Mouse (Mus musculus) hindbrain, postnatal 0 days (tissue): ENCODE measurements around the gene Rnf220. TPM values are rescaled to one million over a fixed set of nuclear protein-coding genes. Genes with fewer than 3 reads are reported as not detected.

Experiments
- ATAC-seq: fragments of 200-750 bp; cut with Nextera tagmentation; 2 replicates; pipeline ENCODE4 v1.8.0; 2017; ENCODE audit warnings: mild to moderate bottlenecking, moderate TSS enrichment, moderate library complexity
- DNase-seq: peaks from one replicate; pipeline ENCODE4 v3.0.0-alpha.2; 2015; ENCODE audit warnings: low spot score
- H3K27ac ChIP-seq: fragments of 300-500 bp; sonication (generic); 2 replicates; pipeline ENCODE4 v1.5.1; 2014; ENCODE audit warnings: mild to moderate bottlenecking
- H3K27me3 ChIP-seq: fragments of 300-500 bp; sonication (generic); 2 replicates; pipeline ENCODE4 v1.6.1; 2014; ENCODE audit warnings: low read length, mixed read lengths; ENCODE audit not compliant: insufficient read depth
- H3K36me3 ChIP-seq: fragments of 300-500 bp; sonication (generic); 2 replicates; pipeline ENCODE4 v1.6.1; 2014; ENCODE audit warnings: low read length, mixed read lengths; ENCODE audit not compliant: insufficient read depth
- H3K4me1 ChIP-seq: fragments of 300-500 bp; sonication (generic); 2 replicates; pipeline ENCODE4 v1.6.1; 2014; ENCODE audit warnings: antibody characterized with exemption, low read length, mixed read lengths; ENCODE audit not compliant: insufficient read depth
- H3K4me2 ChIP-seq: fragments of 300-500 bp; sonication (generic); 2 replicates; pipeline ENCODE4 v1.6.1; 2014; ENCODE audit warnings: low read depth, mild to moderate bottlenecking, low read length, moderate library complexity, mixed read lengths
- H3K4me3 ChIP-seq: fragments of 300-500 bp; sonication (generic); 2 replicates; pipeline ENCODE4 v1.5.1; 2014; ENCODE audit warnings: low read length
- H3K9ac ChIP-seq: fragments of 300-500 bp; sonication (generic); replicated peaks from 2 replicates; pipeline ENCODE4 v1.6.1; 2014; ENCODE audit warnings: mild to moderate bottlenecking, low read length, moderate library complexity, mixed read lengths
- H3K9me3 ChIP-seq: fragments of 300-500 bp; sonication (generic); 2 replicates; pipeline ENCODE4 v1.6.1; 2016; ENCODE audit warnings: low read length, mixed read lengths
- CTCF ChIP-seq: IDR thresholded peaks from 2 replicates; pipeline ENCODE4 v1.5.1; 2016; ENCODE audit warnings: antibody characterized with exemption, control low read depth, low read depth
- WGBS: fragments of 180-500 bp; shearing (Covaris S2); extraction: QIAGEN DNeasy Blood & Tissue Kit; methylation state at CpG from one replicate; pipeline ENCODE4 v1.1.7; 2014; 5-methylcytosine and 5-hydroxymethylcytosine counted together
- polyA plus RNA-seq: library from polyadenylated mRNA; unstranded; fragments of >200 nt; fragmentation: Nextera tagmentation; extraction: Ambion mirVana; gene quantifications from 2 replicates; pipeline ENCODE4 v1.2.1, GENCODE M21; 2015
- total RNA-seq: library from RNA; depleted of rRNA; stranded (reverse); fragments of >200 nt; gene quantifications from 2 replicates; pipeline ENCODE4 v1.2.3, GENCODE M21; 2014; rRNA removed

The Rnf220 gene
- total RNA-seq (119 and 156 TPM in 2 replicates), polyA plus RNA-seq (101 and 105 TPM in 2 replicates)

DNA sequence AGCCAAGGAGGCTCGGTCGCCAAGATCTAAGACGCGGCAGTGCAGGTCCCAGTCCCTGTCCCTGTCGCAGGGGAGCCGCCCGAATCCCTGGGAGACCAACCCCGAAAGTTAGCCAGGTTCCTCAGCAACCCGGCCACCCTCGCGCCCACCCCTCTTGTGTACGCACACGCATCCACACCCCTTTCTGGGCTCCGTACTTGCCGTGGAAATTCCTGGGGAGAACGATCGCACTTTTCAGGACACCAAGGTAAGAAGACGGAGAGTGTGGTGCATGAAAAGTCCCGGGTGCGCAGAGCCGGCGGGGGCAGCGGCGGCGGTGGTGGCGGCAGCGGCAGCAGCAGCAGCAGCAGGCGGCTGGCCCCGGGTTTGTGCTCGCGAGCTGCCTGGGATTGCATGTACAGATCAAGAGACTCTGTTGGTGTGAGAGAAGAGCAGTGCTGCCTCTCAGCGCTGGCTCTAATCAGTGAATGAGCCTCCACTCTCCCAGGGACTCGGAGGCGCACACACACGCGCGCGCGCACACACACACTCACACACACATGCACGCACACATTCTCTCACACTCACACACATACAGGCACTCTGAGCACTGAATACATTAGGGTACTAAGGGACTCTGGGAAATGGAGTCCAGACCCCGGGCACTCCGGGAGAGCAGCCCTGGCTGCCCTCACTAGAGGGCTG is at the start of gene Rnf220:
Gene Rnf220 (minus strand): TSS at position 571 of the 684 bp plus-strand sequence.
- Histone ChIP-seq H3K9ac (peak within 1 kb of the TSS; percentile 50), H3K27me3 (peaks cover 15% of the 10 kb centered on the region), H3K27ac (peak within 1 kb of the TSS; percentile 45; the same call in 1 of the 2 replicates), H3K4me2 (peak within 1 kb of the TSS; percentile 77), H3K9me3 (no peaks in the 10 kb centered on the region), H3K36me3 (no peaks in the 10 kb centered on the region), H3K4me3 (peak within 1 kb of the TSS; percentile 44), H3K4me1 (peaks cover 4% of the 10 kb centered on the region; the same call in 1 of the 2 replicates)
- DNase-seq, result peak; percentile 79
- peak; percentile 19; the same call in 1 of the 2 replicates for TF ChIP-seq CTCF
- ATAC-seq, result peak; percentile 89
- WGBS, result 2% methylated on average over 42 of the region's 42 CpGs

DNA sequence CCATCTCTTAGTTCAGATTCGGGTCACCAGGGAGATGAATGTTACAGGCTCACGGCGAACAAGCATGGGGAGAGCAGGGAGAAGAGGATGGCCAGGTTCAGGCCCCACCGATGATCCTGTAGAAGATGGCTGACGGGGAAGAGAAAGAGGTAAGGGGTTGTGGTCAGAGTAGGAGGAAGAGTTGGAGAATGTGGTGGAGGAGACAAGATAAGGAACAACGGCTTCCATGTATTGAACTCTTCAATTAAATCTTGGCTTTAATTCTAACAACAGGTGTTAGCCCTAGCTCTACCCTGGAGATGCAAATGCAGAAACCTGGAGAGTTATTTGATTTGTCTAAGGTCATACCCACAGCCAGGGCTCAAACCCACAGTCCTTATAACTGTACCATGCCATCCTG is 49.8 kb upstream of the Rnf220 start:
- Histone ChIP-seq H3K27ac (no peak overlapping the region), H3K9ac (no peak overlapping the region), H3K4me2 (no peak overlapping the region), H3K27me3 (no peaks in the 10 kb centered on the region), H3K4me1 (peaks cover 12% of the 10 kb centered on the region), H3K4me3 (no peak overlapping the region), H3K9me3 (no peaks in the 10 kb centered on the region), H3K36me3 (no peaks in the 10 kb centered on the region)
- ATAC-seq (no peak), DNase-seq (no peak)
- no peak for TF ChIP-seq CTCF
- WGBS, result 93% methylated on average over 6 of the region's 6 CpGs

DNA sequence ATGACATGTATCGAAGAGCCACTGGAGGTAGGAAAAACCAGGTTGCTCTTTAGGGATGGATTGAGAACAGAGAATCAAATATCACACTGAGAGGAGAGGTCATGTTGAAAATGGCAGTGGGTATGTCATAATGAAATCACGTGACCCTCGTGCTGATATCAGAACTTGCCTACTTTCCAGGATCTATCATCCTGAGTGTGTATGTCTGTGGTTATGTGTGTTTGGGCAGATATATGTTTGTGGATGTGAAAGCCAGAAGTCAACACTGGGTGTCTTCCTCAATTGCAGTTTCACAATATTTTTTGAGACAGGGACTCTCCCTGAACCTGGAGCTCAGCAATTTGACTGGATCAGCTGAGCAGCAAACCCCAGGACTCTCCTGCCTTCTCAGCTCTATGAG is 48.6 kb upstream of the Rnf220 start:
- no peaks in the 10 kb centered on the region for H3K27me3 ChIP-seq
- TF ChIP-seq CTCF, result no peak
- H3K9me3 ChIP-seq, result no peaks in the 10 kb centered on the region
- ATAC-seq, result no peak
- H3K4me2 ChIP-seq, result no peak overlapping the region
- 0 out of 2 replicates have a peak, but pooled peaks cover 3% of the 10 kb centered on the region for H3K4me1 ChIP-seq
- DNase-seq, result no peak
- WGBS, result 94% methylated on average over 3 of the region's 3 CpGs
- no peak overlapping the region for H3K9ac ChIP-seq
- no peaks in the 10 kb centered on the region for H3K36me3 ChIP-seq
- no peak overlapping the region for H3K4me3 ChIP-seq
- H3K27ac ChIP-seq, result no peak overlapping the region

DNA sequence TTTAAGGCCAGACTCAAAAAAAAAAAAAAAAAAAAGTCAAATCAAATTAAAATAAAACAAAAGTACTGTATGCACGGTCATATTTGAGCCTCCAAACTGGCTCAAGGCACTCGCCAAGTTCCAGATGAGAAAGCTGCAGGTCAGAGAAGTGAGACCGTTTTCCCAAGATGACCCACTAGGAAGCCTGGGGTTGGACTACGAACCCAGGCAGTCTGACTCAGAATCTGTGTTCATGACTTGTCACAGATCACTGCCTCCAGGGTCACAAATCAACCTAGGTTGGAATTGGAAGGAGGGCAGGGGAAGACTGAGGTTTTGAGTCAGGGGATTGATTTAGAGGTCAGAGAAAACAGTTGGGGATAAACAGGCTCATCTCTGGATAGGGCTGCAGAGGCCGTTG is 43.7 kb upstream of the Rnf220 start:
- no peak overlapping the region for H3K4me2 ChIP-seq
- 68% methylated on average over 5 of the region's 5 CpGs for WGBS
- no peak for TF ChIP-seq CTCF
- ATAC-seq, result no peak
- H3K27me3 ChIP-seq, result no peaks in the 10 kb centered on the region
- no peak overlapping the region for H3K9ac ChIP-seq
- H3K9me3 ChIP-seq, result no peaks in the 10 kb centered on the region
- H3K27ac ChIP-seq, result no peak overlapping the region
- no peak overlapping the region for H3K4me3 ChIP-seq
- DNase-seq, result no peak
- H3K4me1 ChIP-seq, result no peaks in the 10 kb centered on the region
- no peaks in the 10 kb centered on the region for H3K36me3 ChIP-seq

DNA sequence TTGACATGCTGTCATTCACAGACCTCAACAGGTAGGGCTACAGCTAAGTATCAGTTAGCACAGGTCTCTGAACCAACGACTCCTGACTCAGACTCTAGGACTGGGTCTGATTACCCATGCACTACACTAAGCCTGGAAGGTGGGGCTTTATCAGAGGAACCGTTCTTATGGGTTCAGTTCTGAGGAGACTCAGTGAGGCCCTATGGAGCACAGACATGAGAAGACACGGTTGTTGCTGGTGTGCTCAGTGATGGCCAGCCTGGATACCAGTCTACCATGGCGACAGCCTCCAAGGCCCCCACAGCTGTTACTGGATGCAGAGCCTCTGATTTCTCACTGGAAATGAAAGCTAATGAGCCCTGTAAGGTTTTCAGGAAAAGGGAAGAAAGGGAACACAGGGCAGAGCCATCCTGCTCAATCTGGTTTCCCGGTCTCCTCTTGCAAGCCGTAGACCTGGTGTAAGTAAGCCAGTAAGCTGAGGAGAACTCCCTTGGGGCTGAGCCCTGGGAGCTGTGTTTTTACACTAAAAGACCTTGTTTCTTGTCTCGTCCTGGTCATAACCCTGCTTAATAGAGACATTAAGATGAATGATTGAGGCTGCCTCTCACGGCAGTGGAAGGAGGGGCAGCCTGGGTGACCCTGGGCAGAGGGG is 42.6 kb upstream of the Rnf220 start:
- Histone ChIP-seq H3K27me3 (no peaks in the 10 kb centered on the region), H3K4me3 (no peak overlapping the region), H3K9me3 (no peaks in the 10 kb centered on the region), H3K36me3 (no peaks in the 10 kb centered on the region), H3K9ac (no peak overlapping the region), H3K27ac (no peak overlapping the region), H3K4me2 (no peak overlapping the region), H3K4me1 (no peaks in the 10 kb centered on the region)
- DNase-seq (no peak), ATAC-seq (no peak)
- no peak for TF ChIP-seq CTCF
- WGBS, result 70% methylated on average over 8 of the region's 8 CpGs

DNA sequence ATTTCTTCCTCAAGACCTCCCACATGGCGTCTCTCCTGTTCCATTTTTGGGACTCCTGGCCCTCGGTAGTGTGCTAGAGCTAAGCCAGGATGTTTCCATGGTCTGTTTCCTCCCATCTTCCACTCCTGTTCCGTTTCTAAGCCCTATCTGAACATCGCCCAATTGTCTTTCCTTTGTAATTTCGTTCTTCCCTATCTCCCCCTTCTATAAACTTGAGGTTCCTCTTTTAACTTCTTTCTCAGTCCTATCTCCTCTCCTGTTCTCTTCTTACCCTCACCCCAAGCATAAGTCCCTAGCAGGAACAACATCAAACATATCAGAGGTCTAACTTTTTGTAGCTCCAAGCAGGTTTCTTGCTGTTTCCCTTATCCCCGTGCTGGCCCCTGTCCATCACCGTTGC is 40.1 kb upstream of the Rnf220 start:
- 83% methylated on average over 7 of the region's 7 CpGs for WGBS
- no peak for TF ChIP-seq CTCF
- H3K9me3 ChIP-seq, result no peaks in the 10 kb centered on the region
- H3K9ac ChIP-seq, result no peak overlapping the region
- H3K27me3 ChIP-seq, result no peaks in the 10 kb centered on the region
- no peaks in the 10 kb centered on the region for H3K4me1 ChIP-seq
- H3K4me3 ChIP-seq, result no peak overlapping the region
- no peak for ATAC-seq
- no peak overlapping the region for H3K4me2 ChIP-seq
- no peak overlapping the region for H3K27ac ChIP-seq
- no peak for DNase-seq
- no peaks in the 10 kb centered on the region for H3K36me3 ChIP-seq
